13 mouse cellular contexts compared by ENCODE assay signal in the genomic region with DNA sequence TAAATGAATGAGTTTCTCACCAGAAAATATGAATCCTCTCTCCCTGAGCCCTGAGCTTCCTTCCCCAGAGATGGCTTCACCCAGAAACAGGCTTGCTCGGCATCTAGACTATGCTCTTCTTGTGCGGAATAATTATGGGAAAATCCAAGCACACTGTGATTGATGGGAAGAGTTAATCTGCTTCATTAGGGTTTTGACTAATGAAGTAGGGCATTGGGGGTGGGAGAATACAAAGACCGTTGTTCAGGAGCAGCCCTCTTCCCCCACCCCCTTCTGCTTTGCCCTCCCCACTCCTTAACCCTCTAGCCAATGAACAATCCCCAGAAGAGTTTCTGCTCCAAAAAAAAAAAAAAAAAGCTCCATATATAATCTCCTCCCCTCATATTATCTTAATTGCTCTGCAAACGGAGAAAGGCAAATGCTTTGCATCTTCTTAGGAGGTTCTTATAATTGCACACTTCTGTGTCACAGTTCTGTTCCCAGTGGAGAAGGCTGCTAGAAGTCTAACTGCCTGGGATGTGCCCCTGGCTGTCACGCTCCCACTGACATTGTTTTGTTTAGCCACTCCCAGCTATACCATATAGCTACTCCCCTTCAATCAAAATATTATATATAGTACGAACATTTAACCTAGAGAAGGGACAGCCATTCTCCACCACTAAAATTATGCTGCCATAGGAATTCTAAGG. TPM values are rescaled to one million over a fixed set of nuclear protein-coding genes. Genes with fewer than 3 reads are reported as not detected.
A peak's percentile ranks its signal among the peaks of the same experiment; 100 is the strongest.
DNase-seq lines count a peak whose midpoint lies in the region; ATAC-seq and TF ChIP-seq lines count a peak whose summit lies in the region.
"Had no signal": no experiment of that assay in that cellular context is flagged by ENCODE, and none has a peak within 500 bp of the region (broad histone marks: within the 10 kb centered on the region; RNA-seq: fewer than 3 reads in every experiment).

No protein-coding gene starts in this region.

- no peak for DNase-seq in frontal cortex, postnatal 25 days (ENCODE audit: low spot score in 2 of 2)
- DNase-seq in brain, adult 2 months (ENCODE audit: low read depth, low spot score) = peak; percentile 43
- peak; percentile 16 for DNase-seq in forebrain, postnatal 0 days
- no peak for DNase-seq in cerebellum, adult 9-10 months
- no peak for DNase-seq in adrenal gland, adult 2 months
- DNase-seq in left cerebral cortex, adult 8-10 months (ENCODE audit: low spot score in 2 of 2) = no peak
- DNase-seq: cerebellum, adult 8-10 months; heart, postnatal 14 days; kidney, adult 2 months; lung, postnatal 10 days had no signal

- no peak overlapping the region for H3K9ac ChIP-seq in forebrain, postnatal 0 days
- no peak overlapping the region for H3K9ac ChIP-seq in midbrain, embryonic 16.5 days (ENCODE audit: low read depth, low read length)

- H3K36me3 ChIP-seq in forebrain, postnatal 0 days (ENCODE audit: insufficient read depth) = no peaks in the 10 kb centered on the region
- 0 out of 2 replicates have a peak, but pooled peaks cover 3% of the 10 kb centered on the region for H3K36me3 ChIP-seq in midbrain, embryonic 16.5 days (ENCODE audit: control insufficient read depth, insufficient read depth, low read length)

- H3K9me3 ChIP-seq in forebrain, postnatal 0 days (ENCODE audit: low read length) = no peaks in the 10 kb centered on the region
- no peaks in the 10 kb centered on the region for H3K9me3 ChIP-seq in midbrain, embryonic 16.5 days (replicated peaks; ENCODE audit: control insufficient read depth, low read length, poor library complexity, severe bottlenecking)

- no peak for TF ChIP-seq CTCF in forebrain, postnatal 0 days (IDR thresholded peaks at IDR 0.05; ENCODE audit: low read depth)

- H3K27me3 ChIP-seq in forebrain, postnatal 0 days (ENCODE audit: insufficient read depth, low read length) = no peaks in the 10 kb centered on the region
- H3K27me3 ChIP-seq in midbrain, embryonic 16.5 days (ENCODE audit: control insufficient read depth, insufficient read depth, low read depth, low read length) = no peaks in the 10 kb centered on the region

- H3K4me1 ChIP-seq in forebrain, postnatal 0 days (ENCODE audit: insufficient read depth) = no peaks in the 10 kb centered on the region
- H3K4me1 ChIP-seq in midbrain, embryonic 16.5 days (ENCODE audit: control insufficient read depth, insufficient read depth, low read length) = 0 out of 2 replicates have a peak, but pooled peaks cover 2% of the 10 kb centered on the region

- ATAC-seq in frontal cortex, adult (ENCODE audit: low TSS enrichment) = peak; percentile 18; the same call in 1 of the 2 replicates
- peak; percentile 89 for ATAC-seq in forebrain, postnatal 0 days
- peak; percentile 58; the same call in 1 of the 2 replicates for ATAC-seq in midbrain, embryonic 16.5 days

- no peak overlapping the region for H3K4me3 ChIP-seq in forebrain, postnatal 0 days (ENCODE audit: low read depth, low read length)
- H3K4me3 ChIP-seq in midbrain, embryonic 16.5 days (ENCODE audit: low read depth, low read length) = no peak overlapping the region

- no peak overlapping the region for H3K4me2 ChIP-seq in forebrain, postnatal 0 days (ENCODE audit: low read depth)
- no peak overlapping the region for H3K4me2 ChIP-seq in midbrain, embryonic 16.5 days (ENCODE audit: low read length)
- H3K4me2 ChIP-seq: liver, embryonic 11.5 days had no signal

- WGBS in forebrain, postnatal 0 days = 19% methylated on average over 6 of the region's 6 CpGs
- WGBS in midbrain, embryonic 16.5 days = 45% methylated on average over 6 of the region's 6 CpGs

- 0 out of 2 replicates have a peak overlapping the region, but pooled peaks have one; percentile 35 for H3K27ac ChIP-seq in forebrain, postnatal 0 days (ENCODE audit: low read depth, low read length)
- H3K27ac ChIP-seq in midbrain, embryonic 16.5 days (ENCODE audit: low read length) = no peak overlapping the region

RNA-seq across cellular contexts. Expression of gene Mfap3l, which starts 24.9 kb away (rescaled TPM):
- total RNA-seq in forebrain, postnatal 0 days (2014; rRNA removed) = 8.0 and 9.1 TPM in 2 replicates
- 1.3 and 2.4 TPM in 2 replicates for polyA plus RNA-seq in forebrain, postnatal 0 days (2015; fragmentation: Nextera tagmentation; extraction: Ambion mirVana)
- polyA plus RNA-seq in midbrain, embryonic 16.5 days (2015; fragmentation: Nextera tagmentation; extraction: Ambion mirVana) = 2.6 and 2.7 TPM in 2 replicates
- total RNA-seq in adrenal gland, adult 2 months (2021) = 1 to 10 TPM; 2.8 to 3.0 TPM
- 0.15 and 0.43 TPM in 2 replicates for polyA plus RNA-seq in adrenal gland, adult 2 months (2012; rRNA removed)
- 10 to 100 TPM; 56.4 to 59.5 (median 56.5) TPM for total RNA-seq in left cerebral cortex, adult 8-10 months (2022)

Comparison
In these comparisons a context has a peak if more than half of its experiments do, and no peak if none do; other contexts are left out.
1. ATAC-seq: peak in every context shown above with its lines; median percentile 89 in forebrain, postnatal 0 days; 58 in midbrain, embryonic 16.5 days; 18 in frontal cortex, adult.
2. DNase-seq: peak in brain, adult 2 months (single experiment) and forebrain, postnatal 0 days (single experiment); none in frontal cortex, postnatal 25 days (0 of 2), cerebellum, adult 9-10 months (single experiment), adrenal gland, adult 2 months (single experiment) and left cerebral cortex, adult 8-10 months (0 of 2).